Mouse (Mus musculus): ENCODE measurements around the gene Stub1.

DNA sequence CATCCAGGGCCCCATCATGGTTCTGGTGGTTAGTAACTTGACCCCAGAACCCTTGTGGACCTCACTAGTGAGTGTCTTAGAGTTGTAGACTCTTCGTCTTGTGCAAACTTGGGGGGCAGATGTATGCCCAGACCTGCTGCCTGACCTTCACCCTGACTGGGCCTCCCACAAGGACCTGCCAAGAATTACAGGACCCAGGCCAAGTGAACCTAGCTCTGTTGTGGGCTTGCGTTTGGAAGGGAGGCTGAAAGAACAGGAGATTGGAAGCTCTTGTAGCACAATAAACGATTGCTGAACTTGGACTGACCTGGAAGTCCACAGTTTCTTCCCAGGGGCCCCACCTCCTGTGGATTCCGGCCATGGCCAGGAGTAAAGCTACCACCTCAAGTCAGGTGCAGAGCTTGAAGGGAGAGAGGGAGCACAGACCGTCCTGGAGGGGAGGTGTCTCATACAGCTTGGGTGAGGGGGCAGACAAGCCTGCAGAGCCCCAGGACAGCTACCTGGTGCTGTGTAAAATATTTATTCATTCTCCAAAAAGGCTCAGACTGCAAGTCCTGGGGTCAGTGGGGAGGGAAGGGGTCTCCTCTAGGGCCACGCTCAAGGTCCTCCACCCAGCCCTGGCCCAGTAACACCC lies 874 bp upstream of the Stub1 start:
- TF ChIP-seq POLR2A (IDR thresholded peaks at IDR 0.05; ENCODE audit: control insufficient read depth, extremely low read depth, insufficient read depth, low read length, poor library complexity), result no peak
- TF ChIP-seq CTCF (IDR thresholded peaks at IDR 0.05; ENCODE audit: borderline replicate concordance, control insufficient read depth, extremely low read depth, insufficient read depth, low read length, poor library complexity), result no peak

Measured in thymus, adult 2 months (tissue).